Mouse (Mus musculus) hindbrain, embryonic 10.5 days (tissue): ENCODE data around the gene Tbc1d24. TPM values are rescaled to one million over a fixed set of nuclear protein-coding genes. Genes with fewer than 3 reads are reported as not detected.

ENCODE experiments used
- DNase-seq: peaks from one replicate; pipeline ENCODE4 v3.0.0-alpha.2; 2017; ENCODE audit warnings: low spot score
- H3K27ac ChIP-seq: fragments of 300-500 bp; sonication (generic); 2 replicates; pipeline ENCODE4 v1.5.1; 2016; ENCODE audit warnings: mild to moderate bottlenecking, moderate library complexity
- H3K27me3 ChIP-seq: fragments of 300-500 bp; sonication (generic); 2 replicates; pipeline ENCODE4 v1.6.1; 2016; ENCODE audit warnings: mild to moderate bottlenecking; ENCODE audit not compliant: poor library complexity, insufficient read depth, severe bottlenecking
- H3K36me3 ChIP-seq: fragments of 300-500 bp; sonication (generic); 2 replicates; pipeline ENCODE4 v1.6.1; 2016; ENCODE audit warnings: mild to moderate bottlenecking, moderate library complexity
- H3K4me1 ChIP-seq: fragments of 300-500 bp; sonication (generic); replicated peaks from 2 replicates; pipeline ENCODE4 v1.6.1; 2016; ENCODE audit warnings: mild to moderate bottlenecking
- H3K4me3 ChIP-seq: fragments of 300-500 bp; sonication (generic); 2 replicates; pipeline ENCODE4 v1.5.1; 2016; ENCODE audit warnings: mild to moderate bottlenecking, moderate library complexity
- H3K9me3 ChIP-seq: fragments of 300-500 bp; sonication (generic); 2 replicates; pipeline ENCODE4 v1.6.1; 2016; ENCODE audit warnings: mild to moderate bottlenecking, moderate library complexity
- WGBS: fragments of 180-500 bp; shearing (Covaris S2); methylation state at CpG from one replicate; pipeline ENCODE4 v1.1.7; 2016; 5-methylcytosine and 5-hydroxymethylcytosine counted together
- polyA plus RNA-seq: library from polyadenylated mRNA; unstranded; fragments of >200 nt; fragmentation: Nextera tagmentation; extraction: Ambion mirVana; gene quantifications from 2 replicates; pipeline ENCODE4 v1.2.1, GENCODE M21; 2016

The Tbc1d24 gene
- polyA plus RNA-seq, 1 experiment from 2014 or later: 6.0 TPM

DNA sequence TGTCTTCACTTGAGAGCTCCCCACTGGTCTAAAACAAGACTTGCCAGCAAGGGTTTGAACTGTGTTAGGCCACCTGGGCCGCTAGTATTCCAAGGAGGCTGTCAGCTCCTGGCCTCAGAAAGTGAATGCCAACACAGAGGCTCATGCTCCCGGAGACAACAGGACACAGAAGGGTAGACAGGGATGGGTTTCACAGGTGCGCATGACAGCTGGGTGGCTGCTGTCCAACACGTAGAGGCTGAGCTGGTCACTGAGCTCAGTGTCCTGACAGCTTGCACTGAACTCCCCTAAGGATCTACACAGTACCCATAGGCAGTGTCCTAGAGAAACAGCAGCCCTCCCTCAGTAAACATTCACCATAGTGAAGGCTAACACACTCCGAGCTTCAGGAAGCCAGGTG is 18.2 kb upstream of the Tbc1d24 start:
- 91% methylated on average over 5 of the region's 5 CpGs for WGBS
- DNase-seq: no peak
- no peaks in the 10 kb centered on the region for H3K27me3 ChIP-seq
- no peaks in the 10 kb centered on the region for H3K9me3 ChIP-seq
- H3K27ac ChIP-seq: no peak overlapping the region
- H3K4me3 ChIP-seq: no peak overlapping the region
- peaks cover 74% of the 10 kb centered on the region for H3K36me3 ChIP-seq
- peaks cover 23% of the 10 kb centered on the region for H3K4me1 ChIP-seq

DNA sequence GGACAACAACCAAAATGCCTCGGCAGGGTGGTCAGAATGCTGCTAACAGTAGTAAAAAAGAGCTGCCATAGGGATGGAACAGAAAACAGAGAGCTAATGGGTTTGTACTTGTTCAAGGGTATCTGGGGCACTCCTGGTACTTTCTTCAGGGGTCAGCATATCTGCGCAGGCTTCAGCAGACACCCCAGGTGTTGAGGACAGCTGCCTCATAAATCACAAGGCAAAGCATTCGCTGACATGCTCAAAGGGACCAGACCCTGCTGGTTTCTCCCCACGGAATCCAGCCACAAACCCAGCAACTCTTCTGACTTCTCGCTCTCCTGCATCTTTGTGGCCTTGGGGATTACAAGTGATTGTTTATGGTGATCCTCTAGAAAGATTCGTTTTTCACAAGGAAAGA is 17.3 kb upstream of the Tbc1d24 start:
- 81% methylated on average over 6 of the region's 6 CpGs for whole genome bisulfite sequencing

DNA sequence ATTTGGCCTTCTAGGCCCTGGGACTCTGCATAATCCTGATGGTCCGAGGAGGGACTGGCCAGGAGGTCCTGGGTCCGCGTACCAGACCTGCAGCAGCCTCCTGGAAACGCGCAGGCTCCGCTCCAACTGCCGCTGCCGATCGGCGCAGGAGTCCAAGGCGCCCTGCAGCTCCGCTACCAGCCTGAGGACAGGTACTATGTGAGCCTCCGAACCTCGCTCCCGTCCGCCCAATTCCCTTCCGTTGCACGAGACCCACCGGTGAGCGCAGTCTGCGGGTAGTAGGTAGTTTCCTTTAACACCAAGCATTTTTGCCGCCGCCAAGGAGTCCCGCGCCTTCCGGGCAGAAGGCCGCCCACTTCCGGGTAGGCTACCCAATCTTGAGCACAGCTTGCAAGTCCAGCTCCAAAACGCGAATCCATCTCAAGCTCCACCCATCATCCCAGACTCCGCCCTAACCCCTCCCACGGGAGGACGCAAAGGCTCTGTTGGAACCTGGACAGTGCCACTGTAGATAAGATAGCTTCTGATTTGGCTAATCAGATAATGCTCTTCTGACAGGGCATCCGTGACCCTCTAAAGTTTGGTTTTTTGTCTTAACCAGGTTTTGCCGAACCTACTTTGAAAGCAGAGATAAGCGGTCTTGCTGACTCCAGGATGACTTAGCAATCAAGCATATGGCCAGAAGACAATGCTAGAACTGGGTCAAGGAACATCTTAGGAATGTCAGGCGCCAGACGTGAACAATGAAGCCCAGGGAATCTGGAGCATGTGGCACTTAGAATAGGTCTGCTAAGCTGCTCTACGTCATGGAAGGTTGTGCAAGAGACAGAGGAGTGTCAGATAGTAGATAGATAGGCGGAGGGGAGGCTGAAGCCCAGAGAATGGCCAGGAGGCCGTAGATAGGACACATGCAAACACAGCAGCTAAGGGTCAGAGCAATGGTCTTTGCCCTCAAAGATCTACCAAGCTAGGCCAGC is 15.4 kb upstream of the Tbc1d24 start, which contains the start of gene Tedc2:
TSS of gene Tedc2 (minus strand) at position 417 of the 977 bp plus-strand sequence.
- H3K4me1 ChIP-seq: peaks cover 29% of the 10 kb centered on the region
- DNase-seq: peak; percentile 93
- H3K36me3 ChIP-seq: peaks cover 72% of the 10 kb centered on the region
- WGBS: 6% methylated on average over 41 of the region's 41 CpGs
- peak within 1 kb of the TSS; percentile 92 for H3K27ac ChIP-seq
- H3K4me3 ChIP-seq: peak within 1 kb of the TSS; percentile 83
- no peaks in the 10 kb centered on the region for H3K27me3 ChIP-seq
- no peaks in the 10 kb centered on the region for H3K9me3 ChIP-seq

More for the DNA sequence above, 17.3 kb upstream of the Tbc1d24 start:
- Histone ChIP-seq H3K27me3 (no peaks in the 10 kb centered on the region), H3K36me3 (peaks cover 74% of the 10 kb centered on the region), H3K27ac (no peak overlapping the region), H3K9me3 (no peaks in the 10 kb centered on the region), H3K4me3 (no peak overlapping the region), H3K4me1 (peaks cover 26% of the 10 kb centered on the region)
- DNase-seq: no peak

DNA sequence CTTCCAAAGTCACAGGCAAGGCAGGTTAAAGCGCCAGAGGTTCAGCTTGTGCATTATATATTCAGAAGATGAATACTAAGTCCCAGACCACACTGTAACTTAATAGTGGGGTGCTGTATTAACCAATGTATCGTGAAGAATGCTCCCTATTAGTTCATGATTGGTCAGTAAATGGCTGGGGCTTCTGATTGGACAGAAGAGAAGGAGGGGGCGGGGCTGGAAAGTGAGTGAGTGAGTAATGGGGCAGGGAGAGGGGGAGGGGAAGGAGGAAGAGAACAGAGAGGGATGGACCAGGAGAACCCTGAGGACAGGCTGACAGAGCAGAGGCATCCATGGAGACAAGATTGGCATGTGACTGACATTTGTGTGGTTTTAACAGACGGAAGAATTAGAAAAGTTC is 11.5 kb upstream of the Tbc1d24 start:
- DNase-seq: no peak
- Histone ChIP-seq H3K9me3 (no peaks in the 10 kb centered on the region), H3K4me1 (peaks cover 38% of the 10 kb centered on the region), H3K27me3 (no peaks in the 10 kb centered on the region; the same call in 1 of the 2 replicates), H3K4me3 (no peak overlapping the region), H3K27ac (no peak overlapping the region), H3K36me3 (peaks cover 54% of the 10 kb centered on the region)
- 65% methylated on average over 4 of the region's 4 CpGs for WGBS

- Histone ChIP-seq H3K27ac (no peak overlapping the region), H3K36me3 (peaks cover 39% of the 10 kb centered on the region), H3K9me3 (no peaks in the 10 kb centered on the region), H3K4me1 (peaks cover 51% of the 10 kb centered on the region), H3K4me3 (no peak overlapping the region), H3K27me3 (peaks cover 24% of the 10 kb centered on the region)
- WGBS: 78% methylated on average over 6 of the region's 6 CpGs
- DNase-seq: no peak
These were observed 7.8 kb upstream of the Tbc1d24 start for GRCm38 (mm10) chr17:24213186-24213585.

- 25% methylated on average over 5 of the region's 5 CpGs for WGBS
- Histone ChIP-seq H3K27me3 (peaks cover 31% of the 10 kb centered on the region), H3K4me3 (peak overlapping the region; percentile 72), H3K9me3 (no peaks in the 10 kb centered on the region), H3K36me3 (peaks cover 33% of the 10 kb centered on the region), H3K27ac (peak overlapping the region; percentile 90), H3K4me1 (peaks cover 53% of the 10 kb centered on the region)
- DNase-seq: no peak
These were observed 7.2 kb upstream of the Tbc1d24 start for GRCm38 (mm10) chr17:24212441-24213018.

DNA sequence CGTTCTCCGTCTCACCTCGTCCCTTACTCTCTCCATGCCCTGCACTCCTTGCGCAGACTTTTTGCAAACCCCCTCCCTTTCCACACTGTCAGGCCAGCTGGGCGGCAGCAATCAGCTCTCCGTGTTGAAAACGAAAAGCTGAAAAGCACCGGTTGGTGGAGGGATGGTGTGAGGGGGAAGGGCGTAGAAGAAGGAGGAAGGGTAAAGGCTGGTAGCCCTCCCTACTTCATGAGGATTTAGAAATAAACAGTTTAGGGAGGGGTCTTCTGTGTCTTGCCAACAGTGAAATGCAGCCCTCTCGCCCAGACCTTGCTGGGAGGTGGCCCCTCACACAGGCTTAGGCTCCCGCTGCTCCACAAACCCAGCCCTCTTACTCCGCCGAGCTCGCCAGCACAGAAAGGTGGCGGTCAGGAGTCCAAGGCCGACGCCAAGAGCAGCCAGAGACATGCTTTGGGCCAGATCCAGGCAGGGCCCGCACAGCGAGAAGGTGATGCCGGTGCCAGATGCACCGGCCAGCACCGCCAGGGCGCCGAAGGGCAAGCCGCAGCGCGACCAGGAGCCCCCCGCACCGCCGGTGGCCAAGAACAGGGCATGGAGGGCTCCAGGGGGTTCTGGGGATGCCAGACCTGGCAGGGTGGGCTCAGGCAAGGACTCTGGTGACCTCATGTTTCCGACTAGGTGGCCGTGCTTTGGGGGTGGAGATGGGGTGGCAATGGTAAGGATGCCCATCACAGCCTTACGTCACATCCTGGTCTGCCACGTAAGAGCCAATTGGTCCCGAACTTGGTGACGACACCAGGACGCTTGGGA is 6.5 kb upstream of the Tbc1d24 start:
- peaks cover 27% of the 10 kb centered on the region for H3K36me3 ChIP-seq
- no peaks in the 10 kb centered on the region for H3K9me3 ChIP-seq
- peak overlapping the region; percentile 72 for H3K4me3 ChIP-seq
- H3K27ac ChIP-seq: peak overlapping the region; percentile 90
- peak; percentile 81 for DNase-seq
- WGBS: 2% methylated on average over 37 of the region's 37 CpGs
- H3K27me3 ChIP-seq: peaks cover 38% of the 10 kb centered on the region
- H3K4me1 ChIP-seq: peaks cover 59% of the 10 kb centered on the region

DNA sequence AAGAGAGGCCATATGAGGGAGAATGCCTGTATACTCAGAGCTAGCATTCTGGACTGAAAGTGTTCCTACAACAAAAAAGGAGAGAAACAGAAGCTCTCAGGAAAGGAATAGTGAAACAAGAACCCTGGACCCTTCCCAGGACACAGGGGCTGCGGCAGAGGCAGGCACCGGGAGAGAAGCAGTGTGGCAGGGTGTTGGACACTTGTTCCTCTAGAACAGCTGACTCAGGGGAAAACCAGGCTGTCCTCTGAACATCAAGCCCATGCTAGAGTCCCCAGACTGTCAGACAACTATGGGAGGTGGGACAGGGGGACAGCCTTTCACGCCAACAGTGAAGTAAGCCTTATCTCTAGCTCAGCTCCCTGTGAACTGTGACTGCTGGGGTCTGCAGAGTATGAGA is 5.2 kb upstream of the Tbc1d24 start:
- H3K9me3 ChIP-seq: no peaks in the 10 kb centered on the region
- no peak for DNase-seq
- peaks cover 48% of the 10 kb centered on the region for H3K27me3 ChIP-seq
- peaks cover 14% of the 10 kb centered on the region for H3K36me3 ChIP-seq
- peak overlapping the region; percentile 1; the same call in 1 of the 2 replicates for H3K4me3 ChIP-seq
- peak overlapping the region; percentile 90; the same call in 1 of the 2 replicates for H3K27ac ChIP-seq
- WGBS: 85% methylated on average over 3 of the region's 3 CpGs
- H3K4me1 ChIP-seq: peaks cover 71% of the 10 kb centered on the region

DNA sequence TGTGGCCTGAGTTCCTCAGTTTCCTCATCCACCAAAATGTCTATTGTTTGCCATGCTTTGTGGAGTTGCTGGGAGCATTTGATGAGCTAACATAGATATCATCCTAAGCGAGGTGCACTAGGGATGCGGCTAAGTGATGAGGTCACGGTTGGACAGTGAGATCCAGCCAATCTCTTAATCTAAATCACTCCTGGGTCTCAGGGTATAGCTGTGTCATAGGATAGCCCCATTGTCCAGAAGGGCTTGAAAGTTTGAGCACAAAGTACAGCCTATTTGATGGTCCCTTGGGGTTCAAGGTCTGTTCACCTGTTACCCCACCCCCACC is 4.5 kb upstream of the Tbc1d24 start:
- Histone ChIP-seq H3K4me3 (peak overlapping the region; percentile 79), H3K9me3 (no peaks in the 10 kb centered on the region), H3K27me3 (peaks cover 48% of the 10 kb centered on the region), H3K27ac (peak overlapping the region; percentile 92), H3K36me3 (peaks cover 7% of the 10 kb centered on the region), H3K4me1 (peaks cover 78% of the 10 kb centered on the region)
- no peak for DNase-seq
- 74% methylated on average over 3 of the region's 3 CpGs for WGBS

DNA sequence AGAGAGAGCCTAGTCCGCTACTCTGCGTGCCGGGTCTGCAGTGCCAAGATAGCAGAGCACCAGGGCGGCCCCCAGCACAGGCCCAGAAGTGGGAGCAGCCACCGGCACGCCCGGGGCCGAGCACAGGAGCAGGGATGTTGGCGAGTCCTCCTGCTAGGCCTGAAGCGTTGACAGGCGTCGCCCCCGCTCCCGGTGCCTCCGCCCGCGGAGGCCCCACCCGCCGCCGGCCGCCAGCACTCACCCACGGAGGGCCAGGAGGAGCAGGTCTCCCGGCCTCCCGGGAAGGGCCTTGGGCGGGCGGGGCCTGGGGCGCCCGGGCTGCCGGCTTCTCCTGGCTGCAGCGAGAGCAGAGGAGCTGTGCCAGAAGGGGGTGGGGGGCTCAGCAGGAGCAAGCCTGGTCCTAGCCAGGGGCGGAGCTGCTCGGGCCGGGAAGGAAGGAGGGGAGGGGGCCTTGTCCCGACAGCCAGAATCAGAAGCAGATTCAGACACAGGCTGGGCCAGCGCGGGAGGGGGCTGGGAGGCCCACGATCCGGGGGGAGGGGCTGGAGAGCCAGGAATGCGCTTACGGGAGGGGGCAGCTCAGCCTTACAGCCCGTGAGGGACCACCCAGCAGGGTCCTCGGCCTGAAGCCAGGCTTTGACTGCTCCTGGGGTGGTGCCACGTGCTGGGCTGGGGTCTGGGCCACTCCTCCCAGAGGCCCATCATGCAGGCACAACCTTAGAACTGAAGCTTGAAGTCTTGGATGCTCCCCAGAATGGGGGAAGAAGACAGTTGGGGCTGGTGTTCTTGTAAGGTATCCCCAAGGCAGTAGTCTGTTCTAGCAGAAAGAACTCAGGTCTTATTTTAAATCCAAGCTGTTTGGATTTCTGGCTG is 3.9 kb upstream of the Tbc1d24 start, which contains the start of gene Ntn3:
TSS of gene Ntn3 (minus strand) at position 489 of the 873 bp plus-strand sequence.
- Histone ChIP-seq H3K9me3 (no peaks in the 10 kb centered on the region), H3K27me3 (peaks cover 48% of the 10 kb centered on the region), H3K27ac (peak within 1 kb of the TSS; percentile 92), H3K4me1 (peaks cover 84% of the 10 kb centered on the region), H3K4me3 (peak within 1 kb of the TSS; percentile 79), H3K36me3 (peaks cover 1% of the 10 kb centered on the region; the same call in 1 of the 2 replicates)
- DNase-seq: peak; percentile 83
- WGBS: 1% methylated on average over 43 of the region's 43 CpGs

GRCm38 (mm10) chr17:24208641-24209042 is 3.3 kb upstream of the Tbc1d24 start:
- 1% methylated on average over 29 of the region's 29 CpGs for WGBS
- Histone ChIP-seq H3K9me3 (no peaks in the 10 kb centered on the region), H3K4me1 (peaks cover 89% of the 10 kb centered on the region), H3K27me3 (peaks cover 48% of the 10 kb centered on the region), H3K27ac (peak overlapping the region; percentile 92), H3K4me3 (peak overlapping the region; percentile 79), H3K36me3 (no peaks in the 10 kb centered on the region)
- DNase-seq: peak; percentile 70
